Mouse (Mus musculus): Measurements from ENCODE around the gene Gm21981. TPM values are rescaled to one million over a fixed set of nuclear protein-coding genes. Genes with fewer than 3 reads are reported as not detected.
A peak's percentile ranks its signal among the peaks of the same experiment; 100 is the strongest.

Gm21981 gene
- polyA plus RNA-seq, 1 experiment, result 1.3 TPM

GRCm38 (mm10) chr17:47702548-47703345, 8.5 kb upstream of the Gm21981 start:
- TF ChIP-seq MAX (IDR thresholded peaks at IDR 0.05; ENCODE audit: low read depth) (no peak), TCF3 (IDR thresholded peaks at IDR 0.05; ENCODE audit: insufficient read length, low read depth) (no peak), MYOD1 (IDR thresholded peaks at IDR 0.05; ENCODE audit: control insufficient read depth in 1 of 3, insufficient read length in 2 of 3, low read depth in 2 of 3) (no peak), REST (IDR thresholded peaks at IDR 0.05; ENCODE audit: insufficient read depth, insufficient read length) (no peak), CEBPB (IDR thresholded peaks at IDR 0.05; ENCODE audit: insufficient read depth, poor library complexity, severe bottlenecking) (no peak)
- Histone ChIP-seq H3K27me3 (ENCODE audit: control insufficient read depth, insufficient read depth, insufficient read length) (peaks cover 8% of the 10 kb centered on the region), H3ac (ENCODE audit: control insufficient read depth, insufficient read length) (no peak overlapping the region), H3K4me2 (ENCODE audit: low read depth) (no peak overlapping the region), H3K4me3 (no peak overlapping the region), H3K36me3 (ENCODE audit: control insufficient read depth, insufficient read depth) (no peaks in the 10 kb centered on the region), H3K79me2 (ENCODE audit: control insufficient read depth, insufficient read depth) (no peaks in the 10 kb centered on the region)

GRCm38 (mm10) chr17:47701793-47702192, 7.5 kb upstream of the Gm21981 start:
- H3K4me3 ChIP-seq, result no peak overlapping the region
- no peaks in the 10 kb centered on the region for H3K27me3 ChIP-seq (ENCODE audit: control insufficient read depth, insufficient read depth, insufficient read length)
- H3K4me2 ChIP-seq (ENCODE audit: low read depth), result no peak overlapping the region
- H3K36me3 ChIP-seq (ENCODE audit: control insufficient read depth, insufficient read depth), result no peaks in the 10 kb centered on the region
- TF ChIP-seq MAX (IDR thresholded peaks at IDR 0.05; ENCODE audit: low read depth) (no peak), POLR2A (IDR thresholded peaks at IDR 0.05; ENCODE audit: insufficient read length, low read depth) (no peak), TCF12 (IDR thresholded peaks at IDR 0.05; ENCODE audit: insufficient read depth, poor library complexity, severe bottlenecking) (no peak), TCF3 (IDR thresholded peaks at IDR 0.05; ENCODE audit: insufficient read length, low read depth) (no peak), POLR2AphosphoS2 (IDR thresholded peaks at IDR 0.05; ENCODE audit: insufficient read length, low read depth) (no peak), REST (IDR thresholded peaks at IDR 0.05; ENCODE audit: insufficient read depth, insufficient read length) (no peak)
- H3ac ChIP-seq (ENCODE audit: control insufficient read depth, insufficient read length), result no peak overlapping the region
- H3K79me2 ChIP-seq (ENCODE audit: control insufficient read depth, insufficient read depth), result no peaks in the 10 kb centered on the region

- no peak overlapping the region for H3ac ChIP-seq (ENCODE audit: control insufficient read depth, insufficient read length)
- no peaks in the 10 kb centered on the region for H3K27me3 ChIP-seq (ENCODE audit: control insufficient read depth, insufficient read depth, insufficient read length)
- H3K79me2 ChIP-seq (ENCODE audit: control insufficient read depth, insufficient read depth), result no peaks in the 10 kb centered on the region
- TF ChIP-seq USF1 (IDR thresholded peaks at IDR 0.05; ENCODE audit: low read depth), result no peak
- no peak for TF ChIP-seq POLR2AphosphoS2 (IDR thresholded peaks at IDR 0.05; ENCODE audit: insufficient read length, low read depth)
- no peak for TF ChIP-seq MYOD1 (IDR thresholded peaks at IDR 0.05; ENCODE audit: control insufficient read depth in 1 of 3, insufficient read length in 2 of 3, low read depth in 2 of 3)
- no peak for TF ChIP-seq E2F4 (IDR thresholded peaks at IDR 0.05; ENCODE audit: insufficient read depth)
- no peak for TF ChIP-seq TCF3 (IDR thresholded peaks at IDR 0.05; ENCODE audit: insufficient read length, low read depth)
- TF ChIP-seq TCF12 (IDR thresholded peaks at IDR 0.05; ENCODE audit: insufficient read depth, poor library complexity, severe bottlenecking), result no peak
- no peak for TF ChIP-seq POLR2A (IDR thresholded peaks at IDR 0.05; ENCODE audit: insufficient read length, low read depth)
- H3K4me2 ChIP-seq (ENCODE audit: low read depth), result no peak overlapping the region
- H3K36me3 ChIP-seq (ENCODE audit: control insufficient read depth, insufficient read depth), result no peaks in the 10 kb centered on the region
- H3K4me3 ChIP-seq, result no peak overlapping the region
These were observed 4.8 kb upstream of the Gm21981 start for GRCm38 (mm10) chr17:47699055-47699454.

GRCm38 (mm10) chr17:47698156-47698555, 3.9 kb upstream of the Gm21981 start:
- H3K27me3 ChIP-seq (ENCODE audit: control insufficient read depth, insufficient read depth, insufficient read length), result no peaks in the 10 kb centered on the region
- no peaks in the 10 kb centered on the region for H3K79me2 ChIP-seq (ENCODE audit: control insufficient read depth, insufficient read depth)
- no peak overlapping the region for H3ac ChIP-seq (ENCODE audit: control insufficient read depth, insufficient read length)
- TF ChIP-seq MYOD1 (IDR thresholded peaks at IDR 0.05; ENCODE audit: control insufficient read depth in 1 of 3, insufficient read length in 2 of 3, low read depth in 2 of 3) (no peak), E2F4 (IDR thresholded peaks at IDR 0.05; ENCODE audit: insufficient read depth) (no peak), USF1 (IDR thresholded peaks at IDR 0.05; ENCODE audit: low read depth) (no peak), POLR2AphosphoS2 (IDR thresholded peaks at IDR 0.05; ENCODE audit: insufficient read length, low read depth) (no peak), TCF12 (IDR thresholded peaks at IDR 0.05; ENCODE audit: insufficient read depth, poor library complexity, severe bottlenecking) (no peak), MAX (IDR thresholded peaks at IDR 0.05; ENCODE audit: low read depth) (no peak), POLR2A (IDR thresholded peaks at IDR 0.05; ENCODE audit: insufficient read length, low read depth) (no peak), SRF (IDR thresholded peaks at IDR 0.05; ENCODE audit: control insufficient read depth, insufficient read length, low read depth) (no peak), MYOG (IDR thresholded peaks at IDR 0.05; ENCODE audit: control insufficient read depth in 1 of 3, insufficient read depth in 1 of 3, insufficient read length in 2 of 3, low read depth in 2 of 3) (no peak), REST (IDR thresholded peaks at IDR 0.05; ENCODE audit: insufficient read depth, insufficient read length) (no peak), CEBPB (IDR thresholded peaks at IDR 0.05; ENCODE audit: insufficient read depth, poor library complexity, severe bottlenecking) (no peak), TCF3 (IDR thresholded peaks at IDR 0.05; ENCODE audit: insufficient read length, low read depth) (no peak)
- H3K36me3 ChIP-seq (ENCODE audit: control insufficient read depth, insufficient read depth), result no peaks in the 10 kb centered on the region
- H3K4me3 ChIP-seq, result no peak overlapping the region
- H3K4me2 ChIP-seq (ENCODE audit: low read depth), result no peak overlapping the region

GRCm38 (mm10) chr17:47695337-47695710, 1.1 kb upstream of the Gm21981 start:
- Histone ChIP-seq H3ac (ENCODE audit: control insufficient read depth, insufficient read length) (peak overlapping the region; percentile 45), H3K79me2 (ENCODE audit: control insufficient read depth, insufficient read depth) (no peaks in the 10 kb centered on the region), H3K4me2 (ENCODE audit: low read depth) (peak overlapping the region; percentile 73), H3K27me3 (ENCODE audit: control insufficient read depth, insufficient read depth, insufficient read length) (no peaks in the 10 kb centered on the region), H3K4me3 (peak overlapping the region; percentile 34), H3K36me3 (ENCODE audit: control insufficient read depth, insufficient read depth) (no peaks in the 10 kb centered on the region)
- no peak for TF ChIP-seq TCF3 (IDR thresholded peaks at IDR 0.05; ENCODE audit: insufficient read length, low read depth)
- TF ChIP-seq MYOD1 (IDR thresholded peaks at IDR 0.05; ENCODE audit: control insufficient read depth in 1 of 3, insufficient read length in 2 of 3, low read depth in 2 of 3), result no peak
- TF ChIP-seq POLR2A (IDR thresholded peaks at IDR 0.05; ENCODE audit: insufficient read length, low read depth), result no peak
- TF ChIP-seq MAX (IDR thresholded peaks at IDR 0.05; ENCODE audit: low read depth), result no peak
- no peak for TF ChIP-seq TCF12 (IDR thresholded peaks at IDR 0.05; ENCODE audit: insufficient read depth, poor library complexity, severe bottlenecking)
- TF ChIP-seq USF1 (IDR thresholded peaks at IDR 0.05; ENCODE audit: low read depth), result no peak

All from myocyte (in vitro differentiated cells).